Mouse (Mus musculus): ENCODE data around the gene Uck1.

DNA sequence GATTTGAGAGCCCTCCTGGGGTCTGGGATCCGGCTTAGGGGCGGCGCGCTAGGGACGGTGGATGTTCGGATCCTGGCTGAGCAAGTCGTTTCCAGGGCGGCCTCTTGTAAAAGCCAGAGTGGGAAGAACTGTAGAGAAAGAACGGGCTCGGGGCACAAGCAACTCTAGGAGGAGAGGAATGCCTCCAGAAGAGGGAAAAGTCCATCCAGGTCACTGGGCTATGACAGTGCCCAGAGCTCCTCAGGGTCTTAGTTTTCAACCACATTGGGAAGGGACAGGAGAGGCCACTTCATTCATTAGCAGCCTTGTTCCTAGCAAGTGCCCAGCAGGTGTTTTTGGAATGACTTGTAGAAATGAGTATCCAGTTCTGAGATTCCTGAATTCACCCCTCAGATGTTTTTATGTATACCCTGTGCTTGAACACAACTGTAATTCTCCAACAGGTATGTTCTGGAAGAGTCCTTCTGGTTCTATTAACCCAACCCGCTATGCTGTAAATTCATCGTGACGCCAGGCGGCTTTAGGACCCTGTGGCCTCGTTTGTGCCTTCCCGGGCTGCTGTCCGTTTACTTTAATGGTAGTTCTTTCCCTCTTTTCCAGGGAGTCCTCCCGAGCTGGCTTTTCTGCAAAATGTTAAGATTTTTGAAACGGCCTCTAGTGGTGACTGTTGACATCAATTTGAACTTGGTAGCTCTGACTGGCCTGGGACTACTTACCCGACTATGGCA is 23.0 kb downstream of the Uck1 start:
- TF ChIP-seq CTCF (IDR thresholded peaks at IDR 0.05; ENCODE audit: low read depth) (peak; percentile 60), EP300 (optimal IDR thresholded peaks at IDR 0.05) (no peak)

Measured in stomach, postnatal 0 days (tissue).